Mouse (Mus musculus) midbrain, embryonic 10.5 days (tissue): ENCODE results near the gene Foxc2. TPM values are rescaled to one million over a fixed set of nuclear protein-coding genes. Genes with fewer than 3 reads are reported as not detected.

ENCODE experiments used
- DNase-seq: peaks from one replicate; pipeline ENCODE4 v3.0.0-alpha.2; 2017; ENCODE audit warnings: low spot score
- H3K27ac ChIP-seq: fragments of 300-500 bp; sonication (generic); replicated peaks from 2 replicates; pipeline ENCODE4 v1.5.1; 2016; ENCODE audit warnings: mild to moderate bottlenecking
- H3K27me3 ChIP-seq: fragments of 300-500 bp; sonication (generic); 2 replicates; pipeline ENCODE4 v1.6.1; 2016; ENCODE audit warnings: low read depth, mild to moderate bottlenecking; ENCODE audit not compliant: poor library complexity, severe bottlenecking
- H3K36me3 ChIP-seq: fragments of 300-500 bp; sonication (generic); 2 replicates; pipeline ENCODE4 v1.6.1; 2016; ENCODE audit warnings: mild to moderate bottlenecking, moderate library complexity
- H3K4me1 ChIP-seq: fragments of 300-500 bp; sonication (generic); 2 replicates; pipeline ENCODE4 v1.6.1; 2016
- H3K4me3 ChIP-seq: fragments of 300-500 bp; sonication (generic); 2 replicates; pipeline ENCODE4 v1.5.1; 2016; ENCODE audit warnings: mild to moderate bottlenecking, moderate library complexity
- H3K9me3 ChIP-seq: fragments of 300-500 bp; sonication (generic); replicated peaks from 2 replicates; pipeline ENCODE4 v1.6.1; 2016; ENCODE audit warnings: mild to moderate bottlenecking
- WGBS: fragments of 180-500 bp; shearing (Covaris S2); methylation state at CpG from one replicate; pipeline ENCODE4 v1.1.7; 2016; 5-methylcytosine and 5-hydroxymethylcytosine counted together
- polyA plus RNA-seq: library from polyadenylated mRNA; unstranded; fragments of >200 nt; fragmentation: Nextera tagmentation; extraction: Ambion mirVana; gene quantifications from 2 replicates; pipeline ENCODE4 v1.2.1, GENCODE M21; 2016

Gene Foxc2
- polyA plus RNA-seq, 1 experiment from 2014 or later: 6.1 TPM

DNA sequence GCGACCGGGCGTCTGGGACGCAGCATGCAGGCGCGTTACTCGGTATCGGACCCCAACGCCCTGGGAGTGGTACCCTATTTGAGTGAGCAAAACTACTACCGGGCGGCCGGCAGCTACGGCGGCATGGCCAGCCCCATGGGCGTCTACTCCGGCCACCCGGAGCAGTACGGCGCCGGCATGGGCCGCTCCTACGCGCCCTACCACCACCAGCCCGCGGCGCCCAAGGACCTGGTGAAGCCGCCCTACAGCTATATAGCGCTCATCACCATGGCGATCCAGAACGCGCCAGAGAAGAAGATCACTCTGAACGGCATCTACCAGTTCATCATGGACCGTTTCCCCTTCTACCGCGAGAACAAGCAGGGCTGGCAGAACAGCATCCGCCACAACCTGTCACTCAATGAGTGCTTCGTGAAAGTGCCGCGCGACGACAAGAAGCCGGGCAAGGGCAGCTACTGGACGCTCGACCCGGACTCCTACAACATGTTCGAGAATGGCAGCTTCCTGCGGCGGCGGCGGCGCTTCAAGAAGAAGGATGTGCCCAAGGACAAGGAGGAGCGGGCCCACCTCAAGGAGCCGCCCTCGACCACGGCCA, 717 bp downstream of the Foxc2 start:
- no peaks in the 10 kb centered on the region for H3K36me3 ChIP-seq
- DNase-seq: no peak
- peaks cover 27% of the 10 kb centered on the region for H3K4me1 ChIP-seq
- peak overlapping the region; percentile 59 for H3K4me3 ChIP-seq
- WGBS: under 1% methylated on average over 55 of the region's 55 CpGs
- H3K27me3 ChIP-seq: peaks cover 100% of the 10 kb centered on the region
- no peaks in the 10 kb centered on the region for H3K9me3 ChIP-seq
- no peak overlapping the region; the same call in 1 of the 2 replicates for H3K27ac ChIP-seq

DNA sequence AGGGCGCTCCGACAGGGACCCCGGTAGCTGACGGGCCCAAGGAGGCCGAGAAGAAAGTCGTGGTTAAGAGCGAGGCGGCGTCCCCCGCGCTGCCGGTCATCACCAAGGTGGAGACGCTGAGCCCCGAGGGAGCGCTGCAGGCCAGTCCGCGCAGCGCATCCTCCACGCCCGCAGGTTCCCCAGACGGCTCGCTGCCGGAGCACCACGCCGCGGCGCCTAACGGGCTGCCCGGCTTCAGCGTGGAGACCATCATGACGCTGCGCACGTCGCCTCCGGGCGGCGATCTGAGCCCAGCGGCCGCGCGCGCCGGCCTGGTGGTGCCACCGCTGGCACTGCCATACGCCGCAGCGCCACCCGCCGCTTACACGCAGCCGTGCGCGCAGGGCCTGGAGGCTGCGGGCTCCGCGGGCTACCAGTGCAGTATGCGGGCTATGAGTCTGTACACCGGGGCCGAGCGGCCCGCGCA, 1.2 kb downstream of the Foxc2 start:
- peak overlapping the region; percentile 23; the same call in 1 of the 2 replicates for H3K27ac ChIP-seq
- no peaks in the 10 kb centered on the region for H3K9me3 ChIP-seq
- H3K27me3 ChIP-seq: peaks cover 100% of the 10 kb centered on the region
- no peaks in the 10 kb centered on the region for H3K36me3 ChIP-seq
- H3K4me1 ChIP-seq: peaks cover 27% of the 10 kb centered on the region
- peak; percentile 53 for DNase-seq
- WGBS: 0% methylated on average over 61 of the region's 62 CpGs
- peak overlapping the region; percentile 59 for H3K4me3 ChIP-seq

GRCm38 (mm10) chr8:121117906-121118305, 1.9 kb downstream of the Foxc2 start:
- H3K4me3 ChIP-seq: peak overlapping the region; percentile 59
- H3K36me3 ChIP-seq: no peaks in the 10 kb centered on the region
- under 1% methylated on average over 28 of the region's 28 CpGs for WGBS
- H3K27ac ChIP-seq: no peak overlapping the region
- H3K9me3 ChIP-seq: no peaks in the 10 kb centered on the region
- peak; percentile 47 for DNase-seq
- H3K4me1 ChIP-seq: peaks cover 27% of the 10 kb centered on the region
- peaks cover 100% of the 10 kb centered on the region for H3K27me3 ChIP-seq

GRCm38 (mm10) chr8:121118634-121119420, 2.9 kb downstream of the Foxc2 start:
- H3K4me1 ChIP-seq: peaks cover 22% of the 10 kb centered on the region
- H3K4me3 ChIP-seq: peak overlapping the region; percentile 24; the same call in 1 of the 2 replicates
- peaks cover 100% of the 10 kb centered on the region for H3K27me3 ChIP-seq
- no peak overlapping the region for H3K27ac ChIP-seq
- no peaks in the 10 kb centered on the region for H3K9me3 ChIP-seq
- H3K36me3 ChIP-seq: no peaks in the 10 kb centered on the region
- 1% methylated on average over 18 of the region's 18 CpGs for WGBS
- peak; percentile 47 for DNase-seq

- Histone ChIP-seq H3K36me3 (no peaks in the 10 kb centered on the region), H3K27me3 (peaks cover 100% of the 10 kb centered on the region), H3K4me1 (peaks cover 26% of the 10 kb centered on the region), H3K4me3 (peak overlapping the region; percentile 18; the same call in 1 of the 2 replicates), H3K27ac (no peak overlapping the region), H3K9me3 (peaks cover 4% of the 10 kb centered on the region; the same call in 1 of the 2 replicates)
- 2% methylated on average over 12 of the region's 12 CpGs for WGBS
- DNase-seq: peak; percentile 30
These were observed 3.9 kb downstream of the Foxc2 start for GRCm38 (mm10) chr8:121119635-121120455.

GRCm38 (mm10) chr8:121120456-121121419, 4.8 kb downstream of the Foxc2 start:
- DNase-seq: peak; percentile 17
- H3K36me3 ChIP-seq: no peaks in the 10 kb centered on the region
- H3K4me3 ChIP-seq: 0 out of 2 replicates have a peak overlapping the region, but pooled peaks have one; percentile 18
- peaks cover 4% of the 10 kb centered on the region; the same call in 1 of the 2 replicates for H3K9me3 ChIP-seq
- peaks cover 100% of the 10 kb centered on the region for H3K27me3 ChIP-seq
- WGBS: 4% methylated on average over 17 of the region's 17 CpGs
- H3K27ac ChIP-seq: no peak overlapping the region
- peaks cover 33% of the 10 kb centered on the region for H3K4me1 ChIP-seq

DNA sequence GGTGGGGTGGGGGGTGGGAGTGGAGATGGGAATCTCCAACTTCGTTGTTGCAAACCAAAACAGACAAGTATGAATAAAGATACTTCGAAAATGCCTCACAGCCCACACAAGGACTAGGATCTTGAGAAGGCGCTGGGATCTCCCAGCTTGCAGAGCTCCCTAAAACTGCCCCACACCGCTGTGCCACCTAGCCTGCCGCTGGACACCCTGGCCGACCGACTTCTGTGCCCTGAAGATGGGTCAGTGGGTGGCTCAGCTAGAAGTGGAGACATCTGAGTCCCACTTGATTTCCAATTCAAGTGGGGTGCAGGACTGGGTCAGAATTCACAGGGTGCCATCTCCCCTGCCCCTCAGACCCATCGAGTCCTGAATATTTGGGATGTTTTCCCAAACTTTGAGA, 5.7 kb downstream of the Foxc2 start:
- no peak overlapping the region for H3K27ac ChIP-seq
- no peaks in the 10 kb centered on the region for H3K36me3 ChIP-seq
- H3K27me3 ChIP-seq: peaks cover 100% of the 10 kb centered on the region
- WGBS: 16% methylated on average over 8 of the region's 8 CpGs
- H3K4me3 ChIP-seq: no peak overlapping the region
- DNase-seq: no peak
- peaks cover 4% of the 10 kb centered on the region; the same call in 1 of the 2 replicates for H3K9me3 ChIP-seq
- peaks cover 28% of the 10 kb centered on the region for H3K4me1 ChIP-seq

- 3% methylated on average over 7 of the region's 7 CpGs for WGBS
- peak; percentile 18 for DNase-seq
- peaks cover 22% of the 10 kb centered on the region for H3K4me1 ChIP-seq
These were observed 6.4 kb downstream of the Foxc2 start for GRCm38 (mm10) chr8:121122368-121122767.

DNA sequence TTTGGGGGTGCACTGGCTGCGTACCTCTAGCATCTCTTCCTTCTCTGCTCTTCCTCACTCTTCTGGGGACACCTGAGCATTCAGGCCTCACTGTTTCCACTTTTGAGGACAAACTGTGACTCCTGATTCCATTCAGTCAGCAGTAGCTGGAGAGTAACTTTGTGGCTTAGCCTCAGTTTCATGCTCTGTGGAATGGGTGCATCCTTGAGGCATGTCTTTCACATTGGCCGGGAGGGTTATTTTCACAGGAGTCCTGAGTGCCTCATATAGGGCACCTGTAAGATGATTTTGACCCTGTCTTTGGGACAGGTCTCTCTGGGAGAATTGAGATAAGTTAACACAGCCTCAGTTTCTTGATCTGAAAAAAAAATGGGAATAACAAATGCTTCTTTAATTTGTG, 7.1 kb downstream of the Foxc2 start:
- peaks cover 22% of the 10 kb centered on the region for H3K4me1 ChIP-seq
- 34% methylated on average over 2 of the region's 2 CpGs for WGBS
- no peak overlapping the region for H3K4me3 ChIP-seq
- peaks cover 100% of the 10 kb centered on the region for H3K27me3 ChIP-seq
- DNase-seq: no peak
- no peaks in the 10 kb centered on the region for H3K36me3 ChIP-seq
- peaks cover 4% of the 10 kb centered on the region; the same call in 1 of the 2 replicates for H3K9me3 ChIP-seq
- H3K27ac ChIP-seq: no peak overlapping the region

More at GRCm38 (mm10) chr8:121122368-121122767, 6.4 kb downstream of the Foxc2 start:
- peaks cover 100% of the 10 kb centered on the region for H3K27me3 ChIP-seq
- H3K27ac ChIP-seq: no peak overlapping the region
- no peaks in the 10 kb centered on the region for H3K36me3 ChIP-seq
- no peak overlapping the region for H3K4me3 ChIP-seq
- peaks cover 4% of the 10 kb centered on the region; the same call in 1 of the 2 replicates for H3K9me3 ChIP-seq

DNA sequence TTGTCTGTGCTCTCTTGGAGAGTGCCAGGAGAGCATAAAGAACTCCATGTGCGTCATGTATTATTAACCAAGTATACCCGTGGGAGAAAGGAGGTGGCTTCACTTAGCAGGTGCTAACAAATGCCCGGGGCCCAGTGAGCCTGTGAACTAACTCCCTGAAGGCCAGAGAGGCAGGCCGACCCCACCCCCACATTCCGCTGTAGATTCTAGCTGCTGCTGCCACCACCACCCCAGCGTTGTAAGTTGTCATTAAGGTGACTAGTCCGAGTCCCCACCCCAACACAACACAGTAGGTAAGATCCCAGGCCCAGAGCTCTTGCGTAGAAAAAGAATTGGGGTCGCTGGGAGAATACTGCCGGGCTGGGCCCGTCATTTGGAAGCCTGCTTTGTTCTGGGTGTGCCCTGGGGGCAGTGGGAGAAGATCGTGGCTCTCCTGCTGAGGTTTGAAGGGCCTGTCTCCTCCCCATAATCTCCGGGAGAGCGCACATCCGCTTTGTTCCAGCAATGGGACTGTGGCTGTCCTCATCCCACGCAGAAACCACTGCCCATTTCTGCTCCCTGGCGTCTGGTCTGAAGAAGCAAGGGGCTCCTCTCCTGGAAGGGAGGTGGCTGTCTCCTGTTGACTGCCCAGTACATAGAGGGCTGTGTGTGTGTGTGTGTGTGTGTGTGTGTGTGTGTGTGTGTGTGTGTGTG, 8.7 kb downstream of the Foxc2 start:
- Histone ChIP-seq H3K9me3 (peaks cover 4% of the 10 kb centered on the region; the same call in 1 of the 2 replicates), H3K4me1 (peaks cover 34% of the 10 kb centered on the region), H3K27me3 (peaks cover 100% of the 10 kb centered on the region), H3K36me3 (no peaks in the 10 kb centered on the region), H3K4me3 (peak overlapping the region; percentile 49), H3K27ac (no peak overlapping the region)
- WGBS: 1% methylated on average over 17 of the region's 17 CpGs
- DNase-seq: peak; percentile 19

- WGBS: under 1% methylated on average over 36 of the region's 36 CpGs
- Histone ChIP-seq H3K36me3 (no peaks in the 10 kb centered on the region), H3K9me3 (peaks cover 4% of the 10 kb centered on the region; the same call in 1 of the 2 replicates), H3K4me3 (peak overlapping the region; percentile 49), H3K4me1 (peaks cover 34% of the 10 kb centered on the region), H3K27me3 (peaks cover 100% of the 10 kb centered on the region), H3K27ac (no peak overlapping the region)
- DNase-seq: peak; percentile 82
These were observed 9.4 kb downstream of the Foxc2 start for GRCm38 (mm10) chr8:121125311-121125876.
